Mouse (Mus musculus): ENCODE results near the gene Ptgs1.

DNA sequence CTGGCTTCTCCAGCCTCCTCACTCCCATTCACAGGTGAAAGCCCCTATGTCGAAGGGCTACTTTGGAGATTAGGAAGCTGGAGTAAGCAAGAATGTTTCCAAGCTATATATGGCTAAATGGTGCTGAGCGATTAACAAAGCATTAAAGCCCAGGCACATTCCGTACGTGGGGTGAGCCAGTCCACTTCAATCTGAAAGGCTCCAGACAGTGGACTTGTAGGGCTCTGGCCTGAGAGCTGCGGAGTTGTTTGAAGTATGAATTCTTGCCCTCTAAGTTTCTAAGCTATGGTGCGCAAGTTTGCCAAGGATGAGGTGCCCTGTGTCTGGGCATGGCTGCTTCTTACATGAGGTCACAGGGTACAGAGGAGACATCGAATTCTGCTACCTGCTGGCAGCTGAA lies 6.1 kb upstream of the Ptgs1 start:
- TF ChIP-seq POLR2A (IDR thresholded peaks at IDR 0.05; ENCODE audit: insufficient read length, low read depth) (no peak), USF1 (IDR thresholded peaks at IDR 0.05; ENCODE audit: low read depth) (no peak), POLR2AphosphoS2 (IDR thresholded peaks at IDR 0.05; ENCODE audit: insufficient read length, low read depth) (no peak), SRF (IDR thresholded peaks at IDR 0.05; ENCODE audit: control insufficient read depth, insufficient read length, low read depth) (no peak), CEBPB (IDR thresholded peaks at IDR 0.05; ENCODE audit: insufficient read depth, poor library complexity, severe bottlenecking) (no peak)
